Mouse (Mus musculus) neural tube, embryonic 12.5 days (tissue): Measurements from ENCODE around the gene Lyst. TPM values are rescaled to one million over a fixed set of nuclear protein-coding genes. Genes with fewer than 3 reads are reported as not detected.

ENCODE experiments used
- ATAC-seq: fragments of 200-750 bp; cut with Nextera tagmentation; 2 replicates; pipeline ENCODE4 v1.8.0; 2017; ENCODE audit warnings: low read depth, mild to moderate bottlenecking, moderate TSS enrichment, moderate library complexity; ENCODE audit not compliant: low FRiP score
- H3K27ac ChIP-seq: fragments of 300-500 bp; sonication (generic); 2 replicates; pipeline ENCODE4 v1.5.1; 2016
- H3K27me3 ChIP-seq: fragments of 300-500 bp; sonication (generic); replicated peaks from 2 replicates; pipeline ENCODE4 v1.6.1; 2016; ENCODE audit warnings: mild to moderate bottlenecking
- H3K36me3 ChIP-seq: fragments of 300-500 bp; sonication (generic); 2 replicates; pipeline ENCODE4 v1.6.1; 2016; ENCODE audit warnings: mild to moderate bottlenecking
- H3K4me1 ChIP-seq: fragments of 300-500 bp; sonication (generic); 2 replicates; pipeline ENCODE4 v1.6.1; 2016
- H3K4me2 ChIP-seq: fragments of 300-500 bp; sonication (generic); replicated peaks from 2 replicates; pipeline ENCODE4 v1.6.1; 2016; ENCODE audit warnings: mild to moderate bottlenecking
- H3K4me3 ChIP-seq: fragments of 300-500 bp; sonication (generic); 2 replicates; pipeline ENCODE4 v1.5.1; 2016
- H3K9ac ChIP-seq: fragments of 300-500 bp; sonication (generic); 2 replicates; pipeline ENCODE4 v1.6.1; 2016; ENCODE audit warnings: mild to moderate bottlenecking
- H3K9me3 ChIP-seq: fragments of 300-500 bp; sonication (generic); 2 replicates; pipeline ENCODE4 v1.6.1; 2016; ENCODE audit warnings: mild to moderate bottlenecking
- WGBS: fragments of 180-500 bp; shearing (Covaris S2); methylation state at CpG from one replicate; pipeline ENCODE4 v1.1.7; 2016; 5-methylcytosine and 5-hydroxymethylcytosine counted together
- polyA plus RNA-seq: library from polyadenylated mRNA; unstranded; fragments of >200 nt; fragmentation: Nextera tagmentation; extraction: Ambion mirVana; gene quantifications from 2 replicates; pipeline ENCODE4 v1.2.1, GENCODE M21; 2016

The Lyst gene
- polyA plus RNA-seq, 1 experiment from 2014 or later: 3.5 TPM

GRCm38 (mm10) chr13:13775778-13776494 lies 185.7 kb downstream of the Lyst start:
- no peak overlapping the region for H3K9ac ChIP-seq
- H3K36me3 ChIP-seq: 0 out of 2 replicates have a peak, but pooled peaks cover 6% of the 10 kb centered on the region
- ATAC-seq: peak; percentile 75; the same call in 1 of the 2 replicates
- no peak overlapping the region for H3K27ac ChIP-seq
- H3K4me3 ChIP-seq: no peak overlapping the region
- no peak overlapping the region for H3K4me2 ChIP-seq
- no peaks in the 10 kb centered on the region for H3K9me3 ChIP-seq
- H3K4me1 ChIP-seq: no peaks in the 10 kb centered on the region
- H3K27me3 ChIP-seq: no peaks in the 10 kb centered on the region

- H3K36me3 ChIP-seq: 0 out of 2 replicates have a peak, but pooled peaks cover 6% of the 10 kb centered on the region
- no peak overlapping the region for H3K9ac ChIP-seq
- no peak for ATAC-seq
- no peaks in the 10 kb centered on the region for H3K4me1 ChIP-seq
- WGBS: 88% methylated on average over 11 of the region's 11 CpGs
- H3K4me3 ChIP-seq: no peak overlapping the region
- no peaks in the 10 kb centered on the region for H3K27me3 ChIP-seq
- no peak overlapping the region for H3K27ac ChIP-seq
- no peak overlapping the region for H3K4me2 ChIP-seq
- no peaks in the 10 kb centered on the region for H3K9me3 ChIP-seq
These were observed 186.9 kb downstream of the Lyst start for GRCm38 (mm10) chr13:13777052-13777451.

GRCm38 (mm10) chr13:13777696-13778095 lies 187.5 kb downstream of the Lyst start:
- no peak overlapping the region for H3K27ac ChIP-seq
- no peaks in the 10 kb centered on the region for H3K4me1 ChIP-seq
- no peaks in the 10 kb centered on the region for H3K27me3 ChIP-seq
- H3K4me3 ChIP-seq: no peak overlapping the region
- H3K36me3 ChIP-seq: 0 out of 2 replicates have a peak, but pooled peaks cover 6% of the 10 kb centered on the region
- no peak for ATAC-seq
- WGBS: 83% methylated on average over 8 of the region's 8 CpGs
- H3K4me2 ChIP-seq: no peak overlapping the region
- H3K9me3 ChIP-seq: no peaks in the 10 kb centered on the region
- H3K9ac ChIP-seq: no peak overlapping the region

DNA sequence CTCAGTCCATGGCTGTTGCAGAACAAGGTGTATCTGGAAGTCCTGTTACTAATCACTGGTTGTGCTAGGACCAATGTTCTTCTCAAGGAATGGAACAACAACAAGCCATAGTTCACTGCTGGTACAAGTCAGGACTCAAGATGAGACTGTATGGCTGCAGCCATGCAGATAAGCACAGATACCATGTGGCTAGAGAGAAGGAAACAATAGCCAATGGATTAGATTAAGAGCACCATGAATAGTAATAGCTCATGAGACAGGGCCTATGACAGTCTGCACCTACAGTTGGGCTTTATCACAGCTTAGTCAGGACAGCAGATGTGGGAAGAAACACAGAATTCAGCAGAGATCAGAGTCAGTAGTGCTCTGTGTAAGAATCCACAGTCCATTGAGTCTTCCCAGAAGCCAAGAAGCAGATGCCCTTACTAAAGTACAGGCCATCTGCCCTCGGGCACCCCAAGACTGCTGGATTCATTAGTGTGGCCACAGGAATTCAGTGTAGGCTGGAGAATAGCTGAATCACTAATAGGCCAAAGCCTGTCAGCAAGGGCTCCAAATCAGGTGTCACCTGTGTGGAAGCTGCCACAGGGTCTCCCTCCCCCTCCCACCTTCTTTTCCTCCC lies 188.8 kb downstream of the Lyst start:
- H3K4me1 ChIP-seq: peaks cover 4% of the 10 kb centered on the region; the same call in 1 of the 2 replicates
- 0 out of 2 replicates have a peak, but pooled peaks cover 6% of the 10 kb centered on the region for H3K36me3 ChIP-seq
- no peak overlapping the region for H3K27ac ChIP-seq
- H3K9ac ChIP-seq: no peak overlapping the region
- no peak overlapping the region for H3K4me2 ChIP-seq
- no peak overlapping the region for H3K4me3 ChIP-seq
- ATAC-seq: no peak
- peaks cover 4% of the 10 kb centered on the region for H3K27me3 ChIP-seq
- 87% methylated on average over 1 of the region's 1 CpGs for WGBS
- no peaks in the 10 kb centered on the region for H3K9me3 ChIP-seq

DNA sequence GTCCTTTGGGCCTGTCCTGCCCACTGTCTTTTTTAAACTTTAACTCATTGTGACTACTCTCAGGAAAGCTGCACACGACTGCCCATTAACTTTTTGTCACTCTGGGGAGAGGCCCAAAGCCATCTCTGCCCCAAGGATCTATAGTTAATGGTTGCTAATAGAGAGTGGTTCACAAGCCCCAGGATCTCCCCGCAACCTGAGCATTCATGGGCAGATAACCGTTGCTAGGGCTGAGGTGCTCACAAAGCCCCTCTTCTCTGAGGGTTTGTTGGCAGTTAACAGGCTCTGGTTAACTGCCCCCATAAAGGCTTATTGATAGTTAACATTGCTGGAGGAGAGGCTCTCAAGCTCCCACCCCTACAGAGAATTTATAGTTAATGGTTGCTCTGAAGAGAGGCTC lies 190.1 kb downstream of the Lyst start:
- WGBS: 28% methylated on average over 3 of the region's 3 CpGs
- peaks cover 17% of the 10 kb centered on the region for H3K4me1 ChIP-seq
- H3K27ac ChIP-seq: no peak overlapping the region
- H3K9me3 ChIP-seq: no peaks in the 10 kb centered on the region
- no peak overlapping the region for H3K9ac ChIP-seq
- no peak for ATAC-seq
- H3K36me3 ChIP-seq: 0 out of 2 replicates have a peak, but pooled peaks cover 6% of the 10 kb centered on the region
- H3K27me3 ChIP-seq: peaks cover 17% of the 10 kb centered on the region
- H3K4me2 ChIP-seq: no peak overlapping the region
- H3K4me3 ChIP-seq: no peak overlapping the region

DNA sequence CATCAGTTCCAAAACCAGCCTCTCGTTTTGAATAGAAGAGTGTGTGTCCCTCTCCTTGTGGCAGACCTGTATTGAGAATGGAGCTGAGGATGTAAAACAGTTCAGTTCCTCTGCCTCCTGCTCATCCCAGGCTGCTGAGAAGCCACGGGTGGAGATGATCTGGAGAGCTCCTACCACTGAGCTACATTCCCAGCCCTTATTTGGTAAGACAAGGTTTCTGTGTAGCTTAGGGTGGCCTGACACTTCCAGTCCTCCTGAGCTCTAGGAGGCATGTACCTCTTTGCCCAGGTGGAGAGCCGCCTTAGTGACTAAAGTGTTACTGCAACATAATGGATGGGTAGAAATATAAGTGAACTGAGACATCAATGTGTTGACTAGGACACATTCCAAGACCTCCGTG lies 190.8 kb downstream of the Lyst start:
- 0 out of 2 replicates have a peak, but pooled peaks cover 6% of the 10 kb centered on the region for H3K36me3 ChIP-seq
- no peak overlapping the region for H3K27ac ChIP-seq
- H3K4me2 ChIP-seq: no peak overlapping the region
- H3K4me1 ChIP-seq: peaks cover 21% of the 10 kb centered on the region
- H3K27me3 ChIP-seq: peaks cover 24% of the 10 kb centered on the region
- no peak overlapping the region for H3K9ac ChIP-seq
- WGBS: 59% methylated on average over 4 of the region's 4 CpGs
- no peak overlapping the region for H3K4me3 ChIP-seq
- ATAC-seq: no peak
- no peaks in the 10 kb centered on the region for H3K9me3 ChIP-seq

- H3K27me3 ChIP-seq: peaks cover 26% of the 10 kb centered on the region
- no peak overlapping the region for H3K27ac ChIP-seq
- H3K4me1 ChIP-seq: peaks cover 21% of the 10 kb centered on the region
- no peaks in the 10 kb centered on the region for H3K36me3 ChIP-seq
- no peak overlapping the region for H3K9ac ChIP-seq
- 0 out of 2 replicates have a peak overlapping the region, but pooled peaks have one; percentile 97 for H3K4me2 ChIP-seq
- WGBS: 42% methylated on average over 7 of the region's 7 CpGs
- no peaks in the 10 kb centered on the region for H3K9me3 ChIP-seq
- no peak overlapping the region for H3K4me3 ChIP-seq
- ATAC-seq: no peak
These were observed 193.1 kb downstream of the Lyst start for GRCm38 (mm10) chr13:13783296-13783695.

GRCm38 (mm10) chr13:13783894-13784419 lies 193.8 kb downstream of the Lyst start, which contains the start of gene Gng4:
Gene Gng4 (plus strand): TSS chr13:13784059.
- H3K4me3 ChIP-seq: peak within 1 kb of the TSS; percentile 55
- no peaks in the 10 kb centered on the region for H3K9me3 ChIP-seq
- peak; percentile 71 for ATAC-seq
- peaks cover 26% of the 10 kb centered on the region for H3K27me3 ChIP-seq
- no peaks in the 10 kb centered on the region for H3K36me3 ChIP-seq
- under 1% methylated on average over 43 of the region's 43 CpGs for WGBS
- H3K27ac ChIP-seq: no peak within 1 kb of the TSS
- H3K4me2 ChIP-seq: peak within 1 kb of the TSS; percentile 97
- peak within 1 kb of the TSS; percentile 55 for H3K9ac ChIP-seq
- H3K4me1 ChIP-seq: peaks cover 21% of the 10 kb centered on the region

- Histone ChIP-seq H3K4me1 (peaks cover 21% of the 10 kb centered on the region), H3K27me3 (peaks cover 26% of the 10 kb centered on the region), H3K4me2 (peak overlapping the region; percentile 97), H3K36me3 (no peaks in the 10 kb centered on the region), H3K9ac (peak overlapping the region; percentile 55), H3K27ac (no peak overlapping the region), H3K4me3 (peak overlapping the region; percentile 55), H3K9me3 (no peaks in the 10 kb centered on the region)
- WGBS: under 1% methylated on average over 59 of the region's 59 CpGs
- peak; percentile 74 for ATAC-seq
These were observed 194.3 kb downstream of the Lyst start for GRCm38 (mm10) chr13:13784420-13784936.

DNA sequence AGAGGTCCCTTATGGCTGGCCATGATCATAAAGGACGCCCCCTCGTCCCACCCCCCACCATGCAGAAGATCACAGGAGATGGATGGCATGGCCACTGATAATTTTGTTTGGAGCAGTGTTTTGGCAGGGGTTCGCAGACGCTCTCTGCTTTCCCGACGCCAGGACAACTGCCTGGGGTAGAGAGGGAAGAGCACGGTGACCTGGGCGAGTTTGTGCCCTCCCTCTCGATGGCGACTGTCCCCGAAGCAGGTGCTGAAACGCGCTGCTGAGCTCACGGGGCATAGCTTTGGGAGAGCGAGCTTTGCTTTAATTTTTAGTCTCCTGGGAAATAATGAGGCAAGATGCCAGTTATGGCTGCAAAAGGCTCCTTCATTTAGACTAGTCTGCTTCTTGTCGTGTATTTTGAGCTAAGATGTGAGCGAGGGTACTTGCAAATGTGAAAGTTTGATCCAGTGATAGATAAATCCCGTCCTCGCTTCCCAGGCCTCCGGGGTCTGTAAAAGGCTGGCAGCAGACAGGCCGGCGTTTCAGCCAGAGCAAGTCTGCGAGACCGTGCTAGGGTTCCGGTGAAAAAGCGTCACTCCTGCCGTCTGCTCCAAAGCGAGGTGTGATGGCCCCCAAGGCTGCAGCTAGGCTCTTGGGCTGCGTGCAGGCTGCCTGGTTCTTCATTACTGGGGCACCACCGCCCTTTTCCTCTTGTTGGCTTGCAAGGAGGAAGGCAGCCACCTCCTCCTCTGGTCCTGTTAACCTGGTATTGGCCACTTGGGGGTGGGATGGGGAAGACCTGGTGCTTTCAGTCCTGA lies 195.0 kb downstream of the Lyst start:
- no peaks in the 10 kb centered on the region for H3K36me3 ChIP-seq
- WGBS: 2% methylated on average over 30 of the region's 30 CpGs
- H3K9ac ChIP-seq: peak overlapping the region; percentile 55
- H3K4me2 ChIP-seq: peak overlapping the region; percentile 97
- ATAC-seq: peak; percentile 28; the same call in 1 of the 2 replicates
- H3K9me3 ChIP-seq: no peaks in the 10 kb centered on the region
- peak overlapping the region; percentile 55 for H3K4me3 ChIP-seq
- H3K4me1 ChIP-seq: peaks cover 21% of the 10 kb centered on the region
- peaks cover 26% of the 10 kb centered on the region for H3K27me3 ChIP-seq
- H3K27ac ChIP-seq: no peak overlapping the region

- 77% methylated on average over 6 of the region's 6 CpGs for WGBS
- Histone ChIP-seq H3K27me3 (peaks cover 26% of the 10 kb centered on the region), H3K9me3 (no peaks in the 10 kb centered on the region), H3K36me3 (no peaks in the 10 kb centered on the region), H3K27ac (no peak overlapping the region), H3K9ac (no peak overlapping the region), H3K4me1 (peaks cover 21% of the 10 kb centered on the region), H3K4me2 (no peak overlapping the region), H3K4me3 (no peak overlapping the region)
- ATAC-seq: no peak
These were observed 196.8 kb downstream of the Lyst start for GRCm38 (mm10) chr13:13786971-13787370.
